Mouse (Mus musculus) CH12.LX (cell line): ENCODE results near the gene Dnah3.

Source experiments
- CTCF ChIP-seq, 2 experiments: IDR thresholded peaks in 1 of 2; conservative IDR thresholded peaks in 1 of 2; 2 replicates each; pipeline ENCODE4 v1.5.1; 2011 to 2012; ENCODE audit warnings: low read depth in 2 of 2, low read length in 2 of 2, improper control_type of control experiment in 1 of 2, inconsistent platforms in 1 of 2, mild to moderate bottlenecking in 1 of 2, moderate library complexity in 1 of 2
- RAD21 ChIP-seq: IDR thresholded peaks from 2 replicates; pipeline ENCODE4 v1.6.1; 2011; ENCODE audit warnings: low read depth, mild to moderate bottlenecking, low read length, improper control_type of control experiment, moderate library complexity
- ZKSCAN1 ChIP-seq: IDR thresholded peaks from 2 replicates; pipeline ENCODE4 v1.6.1; 2012; ENCODE audit warnings: low read depth, inconsistent platforms, low read length, improper control_type of control experiment, borderline replicate concordance

GRCm38 (mm10) chr7:120036422-120036821 lies 58.7 kb downstream of the Dnah3 start:
- TF ChIP-seq RAD21: no peak
- TF ChIP-seq ZKSCAN1: no peak
- no peak for TF ChIP-seq CTCF (conservative IDR thresholded peaks at IDR 0.05 in 1 of 2, IDR thresholded peaks at IDR 0.05 in 1 of 2; ENCODE audit: low read depth in 2 of 2, low read length in 2 of 2)
